Mouse (Mus musculus) myocyte (in vitro differentiated cells): Measurements from ENCODE around the gene Adamtsl5. TPM values are rescaled to one million over a fixed set of nuclear protein-coding genes. Genes with fewer than 3 reads are reported as not detected.
"Not testable (repeated sequence)": the region's sequence is repeated elsewhere in the genome, so short reads cannot be mapped to it uniquely, and the experiment has no call there.

Experiments
- H3K27me3 ChIP-seq: one replicate; pipeline ENCODE4 v1.6.1; 2011; ENCODE audit not compliant: control insufficient read depth, insufficient read depth, insufficient read length
- H3K36me3 ChIP-seq: one replicate; pipeline ENCODE4 v1.6.1; 2011; ENCODE audit not compliant: control insufficient read depth, insufficient read depth
- H3K4me2 ChIP-seq: one replicate; pipeline ENCODE4 v1.6.1; 2011; ENCODE audit warnings: low read depth, control low read depth
- H3K4me3 ChIP-seq: one replicate; pipeline ENCODE4 v1.5.1; 2011; ENCODE audit warnings: mild to moderate bottlenecking, control low read depth, moderate library complexity
- H3K79me2 ChIP-seq: one replicate; pipeline ENCODE4 v1.6.1; 2011; ENCODE audit not compliant: control insufficient read depth, insufficient read depth
- H3ac ChIP-seq: one replicate; pipeline ENCODE4 v1.6.1; 2011; ENCODE audit not compliant: control insufficient read depth, insufficient read length
- CEBPB ChIP-seq: IDR thresholded peaks from 2 replicates; pipeline ENCODE4 v1.6.1; 2011; ENCODE audit warnings: mild to moderate bottlenecking, moderate library complexity; ENCODE audit not compliant: poor library complexity, insufficient read depth, severe bottlenecking
- E2F4 ChIP-seq: IDR thresholded peaks from one replicate; pipeline ENCODE4 v1.6.1; 2011; ENCODE audit warnings: mild to moderate bottlenecking, control low read depth, moderate library complexity; ENCODE audit not compliant: insufficient read depth
- MAX ChIP-seq: IDR thresholded peaks from one replicate; pipeline ENCODE4 v1.6.1; 2011; ENCODE audit warnings: low read depth, mild to moderate bottlenecking, control low read depth
- MYOD1 ChIP-seq, 3 experiments: IDR thresholded peaks; one replicate each; pipeline ENCODE4 v1.6.1; 2011; ENCODE audit warnings: control low read depth in 2 of 3, low read depth in 2 of 3, mild to moderate bottlenecking in 2 of 3, moderate library complexity in 1 of 3; ENCODE audit not compliant: insufficient read length in 2 of 3, control insufficient read depth in 1 of 3
- MYOG ChIP-seq, 3 experiments: IDR thresholded peaks; one replicate each; pipeline ENCODE4 v1.6.1; 2011; ENCODE audit warnings: control low read depth in 2 of 3, low read depth in 2 of 3, mild to moderate bottlenecking in 2 of 3; ENCODE audit not compliant: insufficient read length in 2 of 3, control insufficient read depth in 1 of 3, insufficient read depth in 1 of 3
- POLR2A ChIP-seq: IDR thresholded peaks from one replicate; pipeline ENCODE4 v1.6.1; 2011; ENCODE audit warnings: low read depth, mild to moderate bottlenecking, control low read depth, moderate library complexity; ENCODE audit not compliant: insufficient read length
- POLR2AphosphoS2 ChIP-seq: IDR thresholded peaks from one replicate; pipeline ENCODE4 v1.6.1; 2011; ENCODE audit warnings: low read depth, control low read depth; ENCODE audit not compliant: insufficient read length
- REST ChIP-seq: IDR thresholded peaks from one replicate; pipeline ENCODE4 v1.6.1; 2011; ENCODE audit warnings: mild to moderate bottlenecking, control low read depth, moderate library complexity; ENCODE audit not compliant: insufficient read depth, insufficient read length
- SRF ChIP-seq: IDR thresholded peaks from one replicate; pipeline ENCODE4 v1.6.1; 2011; ENCODE audit warnings: low read depth; ENCODE audit not compliant: control insufficient read depth, insufficient read length
- TCF12 ChIP-seq: IDR thresholded peaks from one replicate; pipeline ENCODE4 v1.6.1; 2011; ENCODE audit warnings: mild to moderate bottlenecking, control low read depth; ENCODE audit not compliant: poor library complexity, insufficient read depth, severe bottlenecking
- TCF3 ChIP-seq: IDR thresholded peaks from one replicate; pipeline ENCODE4 v1.6.1; 2011; ENCODE audit warnings: low read depth, control low read depth; ENCODE audit not compliant: insufficient read length
- USF1 ChIP-seq: IDR thresholded peaks from one replicate; pipeline ENCODE4 v1.6.1; 2011; ENCODE audit warnings: low read depth, mild to moderate bottlenecking, control low read depth, moderate library complexity
- polyA plus RNA-seq: library from polyadenylated mRNA; unstranded; fragments of >200 nt; fragmentation: generic; extraction: Trizol; gene quantifications from one replicate; pipeline ENCODE4 v1.2.1, GENCODE M21; 2012; ENCODE audit warnings: missing spikeins

The Adamtsl5 gene
- polyA plus RNA-seq, 1 experiment, result 57.8 TPM

GRCm38 (mm10) chr10:80352727-80353126 lies 4.5 kb upstream of the Adamtsl5 start:
- no peaks in the 10 kb centered on the region for H3K36me3 ChIP-seq
- H3K27me3 ChIP-seq, result peaks cover 35% of the 10 kb centered on the region
- H3K4me2 ChIP-seq, result no peak overlapping the region
- H3K4me3 ChIP-seq, result no peak overlapping the region
- H3ac ChIP-seq, result no peak overlapping the region
- no peak for TF ChIP-seq POLR2AphosphoS2
- no peak for TF ChIP-seq TCF12
- TF ChIP-seq TCF3, result no peak
- no peak for TF ChIP-seq E2F4
- no peak for TF ChIP-seq MYOD1 (IDR thresholded peaks at IDR 0.05; ENCODE audit: control insufficient read depth in 1 of 3, insufficient read length in 2 of 3, low read depth in 2 of 3)
- no peak for TF ChIP-seq REST
- no peak for TF ChIP-seq USF1
- no peak for TF ChIP-seq CEBPB
- TF ChIP-seq SRF, result no peak
- TF ChIP-seq POLR2A, result no peak
- no peak for TF ChIP-seq MYOG (IDR thresholded peaks at IDR 0.05; ENCODE audit: control insufficient read depth in 1 of 3, insufficient read depth in 1 of 3, insufficient read length in 2 of 3, low read depth in 2 of 3)
- TF ChIP-seq MAX, result no peak
- no peaks in the 10 kb centered on the region for H3K79me2 ChIP-seq

- no peak for TF ChIP-seq TCF12
- no peak for TF ChIP-seq TCF3
- no peak for TF ChIP-seq REST
- no peak for TF ChIP-seq MYOD1 (IDR thresholded peaks at IDR 0.05; ENCODE audit: control insufficient read depth in 1 of 3, insufficient read length in 2 of 3, low read depth in 2 of 3)
- TF ChIP-seq E2F4, result no peak
- no peak for TF ChIP-seq MYOG (IDR thresholded peaks at IDR 0.05; ENCODE audit: control insufficient read depth in 1 of 3, insufficient read depth in 1 of 3, insufficient read length in 2 of 3, low read depth in 2 of 3)
- H3K4me2 ChIP-seq, result no peak overlapping the region
- no peaks in the 10 kb centered on the region for H3K36me3 ChIP-seq
- H3ac ChIP-seq, result no peak overlapping the region
- H3K27me3 ChIP-seq, result peaks cover 26% of the 10 kb centered on the region
- H3K79me2 ChIP-seq, result no peaks in the 10 kb centered on the region
- no peak overlapping the region for H3K4me3 ChIP-seq
Measured at GRCm38 (mm10) chr10:80351896-80352295, 3.7 kb upstream of the Adamtsl5 start.

GRCm38 (mm10) chr10:80350292-80350691 lies 2.1 kb upstream of the Adamtsl5 start:
- Histone ChIP-seq H3K27me3 (peaks cover 12% of the 10 kb centered on the region), H3ac (no peak overlapping the region), H3K79me2 (no peaks in the 10 kb centered on the region), H3K4me3 (no peak overlapping the region), H3K4me2 (no peak overlapping the region), H3K36me3 (no peaks in the 10 kb centered on the region)
- TF ChIP-seq REST, result no peak
- TF ChIP-seq MYOG (IDR thresholded peaks at IDR 0.05; ENCODE audit: control insufficient read depth in 1 of 3, insufficient read depth in 1 of 3, insufficient read length in 2 of 3, low read depth in 2 of 3), result peak in 1 of 3 experiments; percentile 10
- no peak for TF ChIP-seq CEBPB
- no peak for TF ChIP-seq E2F4

- H3K4me2 ChIP-seq, result peak overlapping the region; percentile 97
- no peak for TF ChIP-seq POLR2A
- peak in 1 of 3 experiments; percentile 25 for TF ChIP-seq MYOG (IDR thresholded peaks at IDR 0.05; ENCODE audit: control insufficient read depth in 1 of 3, insufficient read depth in 1 of 3, insufficient read length in 2 of 3, low read depth in 2 of 3)
- H3K4me3 ChIP-seq, result peak overlapping the region; percentile 95
- peaks cover 12% of the 10 kb centered on the region for H3K27me3 ChIP-seq
- H3K79me2 ChIP-seq, result no peaks in the 10 kb centered on the region
- no peak overlapping the region for H3ac ChIP-seq
- no peaks in the 10 kb centered on the region for H3K36me3 ChIP-seq
Measured at GRCm38 (mm10) chr10:80348981-80349380, 769 bp upstream of the Adamtsl5 start.

GRCm38 (mm10) chr10:80347514-80347967 lies 671 bp downstream of the Adamtsl5 start:
- Histone ChIP-seq H3K79me2 (no peaks in the 10 kb centered on the region), H3ac (peak overlapping the region; percentile 6), H3K4me3 (peak overlapping the region; percentile 95), H3K4me2 (peak overlapping the region; percentile 97), H3K27me3 (peaks cover 4% of the 10 kb centered on the region), H3K36me3 (no peaks in the 10 kb centered on the region)
- no peak for TF ChIP-seq CEBPB
- TF ChIP-seq E2F4, result no peak
- no peak for TF ChIP-seq REST
- TF ChIP-seq POLR2AphosphoS2, result no peak
- TF ChIP-seq MYOD1 (IDR thresholded peaks at IDR 0.05; ENCODE audit: control insufficient read depth in 1 of 3, insufficient read length in 2 of 3, low read depth in 2 of 3), result peak in 1 of 3 experiments; percentile 36
- no peak for TF ChIP-seq MAX
- no peak for TF ChIP-seq SRF
- no peak for TF ChIP-seq USF1
- TF ChIP-seq TCF3, result no peak
- TF ChIP-seq MYOG (IDR thresholded peaks at IDR 0.05; ENCODE audit: control insufficient read depth in 1 of 3, insufficient read depth in 1 of 3, insufficient read length in 2 of 3, low read depth in 2 of 3), result peak in 1 of 3 experiments; percentile 28
- peak; percentile 29 for TF ChIP-seq POLR2A
- no peak for TF ChIP-seq TCF12

- H3K79me2 ChIP-seq, H3K36me3 ChIP-seq, H3ac ChIP-seq, H3K4me3 ChIP-seq, H3K27me3 ChIP-seq: not testable (repeated sequence)
- peak overlapping the region; percentile 59 for H3K4me2 ChIP-seq
Measured at GRCm38 (mm10) chr10:80345929-80346328, 2.3 kb downstream of the Adamtsl5 start.
